Mouse (Mus musculus): ENCODE results near the gene Zfp454.

GRCm38 (mm10) chr11:50845951-50846350 is 41.5 kb downstream of the Zfp454 start:
- TF ChIP-seq EP300 (IDR thresholded peaks at IDR 0.05; ENCODE audit: low read depth): no peak
- TF ChIP-seq CTCF (IDR thresholded peaks at IDR 0.05; ENCODE audit: low read depth): no peak

Measured in heart, postnatal 0 days (tissue).